Mouse (Mus musculus) left cerebral cortex, postnatal 36 days (tissue): ENCODE data around the gene Cblb. TPM values are rescaled to one million over a fixed set of nuclear protein-coding genes. Genes with fewer than 3 reads are reported as not detected.

Experiments used
- DNase-seq, 2 experiments: peaks; one replicate each; pipeline ENCODE4 v3.0.0; 2021 to 2022; ENCODE audit warnings: low spot score in 2 of 2, mixed read lengths in 1 of 2
- intact Hi-C: fragments of 180-260 bp; cut with DNase I; formaldehyde crosslinking; loops from one replicate; pipeline ENCODE4 v1.15.1; 2025
- total RNA-seq, 2 experiments: library from RNA; stranded (reverse); gene quantifications; 2 replicates each; pipeline ENCODE4 v1.2.3; 2021

The Cblb gene
- total RNA-seq, 2 experiments from 2014 or later, result 19.3 to 21.4 TPM

- intact Hi-C loops, result no loop called here
- DNase-seq, result no peak
Measured at GRCm38 (mm10) chr16:52100466-52100865, 69.4 kb downstream of the Cblb start.

GRCm38 (mm10) chr16:52104608-52105007 is 73.6 kb downstream of the Cblb start:
- intact Hi-C loops, result no loop called here
- no peak for DNase-seq

- intact Hi-C loops, result no loop called here
- DNase-seq, result no peak
Measured at GRCm38 (mm10) chr16:52107836-52108235, 76.8 kb downstream of the Cblb start.

- DNase-seq, result no peak
- intact Hi-C loops, result no loop called here
Measured at GRCm38 (mm10) chr16:52114473-52114872, 83.4 kb downstream of the Cblb start.

- DNase-seq, result no peak
- intact Hi-C loops, result no loop called here
Measured at GRCm38 (mm10) chr16:52119003-52119402, 88.0 kb downstream of the Cblb start.

- intact Hi-C loops, result loop anchor here (10.0 kb wide), 1 partner anchor 190 kb away; no protein-coding TSS in a partner anchor
- no peak for DNase-seq
Measured at GRCm38 (mm10) chr16:52124974-52125373, 93.9 kb downstream of the Cblb start.

- intact Hi-C loops, result loop anchor here (10.0 kb wide), 1 partner anchor 191 kb away; no protein-coding TSS in a partner anchor
- DNase-seq, result no peak
Measured at GRCm38 (mm10) chr16:52125896-52126295, 94.9 kb downstream of the Cblb start.

GRCm38 (mm10) chr16:52129357-52129905 is 98.4 kb downstream of the Cblb start:
- intact Hi-C loops, result loop anchor here (10.0 kb wide), 1 partner anchor 195 kb away; no protein-coding TSS in a partner anchor
- DNase-seq, result no peak

- no peak for DNase-seq
- intact Hi-C loops, result no loop called here
Measured at GRCm38 (mm10) chr16:52132808-52133490, 101.9 kb downstream of the Cblb start.

- DNase-seq, result peak; percentile 72 to 75
- intact Hi-C loops, result no loop called here
Measured at GRCm38 (mm10) chr16:52134631-52135227, 103.7 kb downstream of the Cblb start.

- intact Hi-C loops, result no loop called here
Measured at GRCm38 (mm10) chr16:52135689-52136390, 104.8 kb downstream of the Cblb start.

GRCm38 (mm10) chr16:52143101-52143500 is 112.1 kb downstream of the Cblb start:
- no peak for DNase-seq
- intact Hi-C loops, result no loop called here

More at GRCm38 (mm10) chr16:52135689-52136390, 104.8 kb downstream of the Cblb start:
- DNase-seq, result no peak

GRCm38 (mm10) chr16:52143818-52144217 is 112.8 kb downstream of the Cblb start:
- DNase-seq, result no peak
- intact Hi-C loops, result no loop called here

- DNase-seq, result no peak
- intact Hi-C loops, result no loop called here
Measured at GRCm38 (mm10) chr16:52144792-52145191, 113.8 kb downstream of the Cblb start.

GRCm38 (mm10) chr16:52145552-52145951 is 114.5 kb downstream of the Cblb start:
- DNase-seq, result no peak
- intact Hi-C loops, result no loop called here

- intact Hi-C loops, result no loop called here
- DNase-seq, result no peak
Measured at GRCm38 (mm10) chr16:52146976-52147696, 116.1 kb downstream of the Cblb start.

- no peak for DNase-seq
- intact Hi-C loops, result no loop called here
Measured at GRCm38 (mm10) chr16:52148041-52148440, 117.0 kb downstream of the Cblb start.

- no peak for DNase-seq
- intact Hi-C loops, result no loop called here
Measured at GRCm38 (mm10) chr16:52149135-52149769, 118.2 kb downstream of the Cblb start.

- no peak for DNase-seq
- intact Hi-C loops, result no loop called here
Measured at GRCm38 (mm10) chr16:52155030-52155696, 124.1 kb downstream of the Cblb start.
